Mouse (Mus musculus): ENCODE measurements around the gene Agrn. TPM values are rescaled to one million over a fixed set of nuclear protein-coding genes. Genes with fewer than 3 reads are reported as not detected.

The Agrn gene
- 87.2 and 100 TPM in 2 replicates for polyA plus RNA-seq (2015; fragmentation: Nextera tagmentation; extraction: Ambion mirVana)

- peak within 1 kb of the TSS; percentile 95 for H3K27ac ChIP-seq (replicated peaks)
- no peaks in the 10 kb centered on the region; the same call in 1 of the 2 replicates for H3K36me3 ChIP-seq
- ATAC-seq (ENCODE audit: low FRiP score): peak; percentile 84
- H3K9me3 ChIP-seq (replicated peaks): no peaks in the 10 kb centered on the region
- WGBS: 2% methylated on average over 18 of the region's 88 CpGs
- peak within 1 kb of the TSS; percentile 94 for H3K9ac ChIP-seq (replicated peaks)
- H3K4me1 ChIP-seq: peaks cover 47% of the 10 kb centered on the region
- H3K27me3 ChIP-seq (replicated peaks): no peaks in the 10 kb centered on the region; the same call in 1 of the 2 replicates
- peak within 1 kb of the TSS; percentile 81 for H3K4me3 ChIP-seq (replicated peaks)
- peak within 1 kb of the TSS; percentile 89 for H3K4me2 ChIP-seq
These were observed at the start of gene Agrn for GRCm38 (mm10) chr4:156197131-156197828. Gene Agrn (minus strand): TSS chr4:156197488.

- H3K4me3 ChIP-seq (replicated peaks): peak overlapping the region; percentile 73
- H3K9me3 ChIP-seq (replicated peaks): no peaks in the 10 kb centered on the region
- H3K4me1 ChIP-seq: peaks cover 23% of the 10 kb centered on the region
- peaks cover 56% of the 10 kb centered on the region for H3K36me3 ChIP-seq
- no peaks in the 10 kb centered on the region for H3K27me3 ChIP-seq (replicated peaks)
- ATAC-seq (ENCODE audit: low FRiP score): no peak
- WGBS: 24% methylated on average over 58 of the region's 60 CpGs
- H3K27ac ChIP-seq (replicated peaks): peak overlapping the region; percentile 94; the same call in 1 of the 2 replicates
- no peak overlapping the region for H3K9ac ChIP-seq (replicated peaks)
- peak overlapping the region; percentile 92 for H3K4me2 ChIP-seq
These were observed 39.6 kb upstream of the Agrn start for GRCm38 (mm10) chr4:156236651-156237447.

- H3K4me2 ChIP-seq: peak within 1 kb of the TSS; percentile 92
- WGBS: under 1% methylated on average over 81 of the region's 90 CpGs
- H3K27me3 ChIP-seq (replicated peaks): no peaks in the 10 kb centered on the region
- H3K27ac ChIP-seq (replicated peaks): peak within 1 kb of the TSS; percentile 94
- H3K9ac ChIP-seq (replicated peaks): peak within 1 kb of the TSS; percentile 75
- H3K4me1 ChIP-seq: peaks cover 23% of the 10 kb centered on the region
- H3K36me3 ChIP-seq: peaks cover 56% of the 10 kb centered on the region
- peak; percentile 88 for ATAC-seq (ENCODE audit: low FRiP score)
- no peaks in the 10 kb centered on the region for H3K9me3 ChIP-seq (replicated peaks)
- H3K4me3 ChIP-seq (replicated peaks): peak within 1 kb of the TSS; percentile 73
These were observed 38.7 kb upstream of the Agrn start, which contains the start of gene Noc2l for GRCm38 (mm10) chr4:156235808-156236533. Gene Noc2l (plus strand): TSS chr4:156236010.

- Histone ChIP-seq H3K4me3 (replicated peaks) (peak overlapping the region; percentile 73), H3K9ac (replicated peaks) (peak overlapping the region; percentile 60), H3K36me3 (peaks cover 56% of the 10 kb centered on the region), H3K27ac (replicated peaks) (peak overlapping the region; percentile 94), H3K27me3 (replicated peaks) (no peaks in the 10 kb centered on the region), H3K4me1 (peaks cover 23% of the 10 kb centered on the region), H3K9me3 (replicated peaks) (no peaks in the 10 kb centered on the region), H3K4me2 (peak overlapping the region; percentile 92)
- peak; percentile 42 for ATAC-seq (ENCODE audit: low FRiP score)
- WGBS: under 1% methylated on average over 15 of the region's 15 CpGs
These were observed 38.1 kb upstream of the Agrn start for GRCm38 (mm10) chr4:156235360-156235770.

- Histone ChIP-seq H3K9ac (replicated peaks) (peak within 1 kb of the TSS; percentile 75), H3K4me3 (replicated peaks) (peak within 1 kb of the TSS; percentile 73), H3K4me1 (peaks cover 23% of the 10 kb centered on the region), H3K4me2 (peak within 1 kb of the TSS; percentile 92), H3K36me3 (peaks cover 56% of the 10 kb centered on the region), H3K27me3 (replicated peaks) (no peaks in the 10 kb centered on the region), H3K9me3 (replicated peaks) (no peaks in the 10 kb centered on the region), H3K27ac (replicated peaks) (peak within 1 kb of the TSS; percentile 94)
- 0% methylated on average over 26 of the region's 48 CpGs for WGBS
- peak; percentile 48 for ATAC-seq (ENCODE audit: low FRiP score)
These were observed 37.5 kb upstream of the Agrn start, which contains the start of gene Plekhn1 for GRCm38 (mm10) chr4:156234701-156235213. Gene Plekhn1 (minus strand): TSS chr4:156234857.

GRCm38 (mm10) chr4:156234021-156234501, 36.8 kb upstream of the Agrn start:
- H3K4me2 ChIP-seq: peak overlapping the region; percentile 92
- peak overlapping the region; percentile 73 for H3K4me3 ChIP-seq (replicated peaks)
- peak; percentile 23; the same call in 1 of the 2 replicates for ATAC-seq (ENCODE audit: low FRiP score)
- 6% methylated on average over 17 of the region's 17 CpGs for WGBS
- peak overlapping the region; percentile 90 for H3K27ac ChIP-seq (replicated peaks)
- peaks cover 23% of the 10 kb centered on the region for H3K4me1 ChIP-seq
- H3K9ac ChIP-seq (replicated peaks): peak overlapping the region; percentile 75
- no peaks in the 10 kb centered on the region for H3K9me3 ChIP-seq (replicated peaks)
- no peaks in the 10 kb centered on the region for H3K27me3 ChIP-seq (replicated peaks)
- H3K36me3 ChIP-seq: peaks cover 56% of the 10 kb centered on the region

- ATAC-seq (ENCODE audit: low FRiP score): no peak
- Histone ChIP-seq H3K9me3 (replicated peaks) (no peaks in the 10 kb centered on the region), H3K4me2 (no peak overlapping the region), H3K4me3 (replicated peaks) (no peak overlapping the region), H3K36me3 (peaks cover 48% of the 10 kb centered on the region), H3K27ac (replicated peaks) (no peak overlapping the region), H3K9ac (replicated peaks) (no peak overlapping the region), H3K27me3 (replicated peaks) (no peaks in the 10 kb centered on the region), H3K4me1 (peaks cover 12% of the 10 kb centered on the region)
- 24% methylated on average over 12 of the region's 12 CpGs for WGBS
These were observed 31.2 kb upstream of the Agrn start for GRCm38 (mm10) chr4:156228393-156229024.

GRCm38 (mm10) chr4:156227752-156228392, 30.6 kb upstream of the Agrn start:
- no peak overlapping the region for H3K27ac ChIP-seq (replicated peaks)
- no peak for ATAC-seq (ENCODE audit: low FRiP score)
- peaks cover 45% of the 10 kb centered on the region for H3K36me3 ChIP-seq
- H3K9ac ChIP-seq (replicated peaks): no peak overlapping the region
- 39% methylated on average over 18 of the region's 18 CpGs for WGBS
- no peak overlapping the region for H3K4me2 ChIP-seq
- H3K27me3 ChIP-seq (replicated peaks): no peaks in the 10 kb centered on the region
- H3K9me3 ChIP-seq (replicated peaks): no peaks in the 10 kb centered on the region
- peaks cover 6% of the 10 kb centered on the region; the same call in 1 of the 2 replicates for H3K4me1 ChIP-seq
- H3K4me3 ChIP-seq (replicated peaks): no peak overlapping the region

GRCm38 (mm10) chr4:156224276-156224675, 27.0 kb upstream of the Agrn start:
- H3K4me2 ChIP-seq: no peak overlapping the region
- no peak for ATAC-seq (ENCODE audit: low FRiP score)
- H3K4me3 ChIP-seq (replicated peaks): no peak overlapping the region
- H3K27ac ChIP-seq (replicated peaks): no peak overlapping the region
- H3K36me3 ChIP-seq: peaks cover 25% of the 10 kb centered on the region
- H3K9me3 ChIP-seq (replicated peaks): no peaks in the 10 kb centered on the region
- H3K27me3 ChIP-seq (replicated peaks): no peaks in the 10 kb centered on the region
- peaks cover 6% of the 10 kb centered on the region; the same call in 1 of the 2 replicates for H3K4me1 ChIP-seq
- no peak overlapping the region for H3K9ac ChIP-seq (replicated peaks)
- WGBS: 90% methylated on average over 2 of the region's 2 CpGs

- Histone ChIP-seq H3K4me1 (no peaks in the 10 kb centered on the region), H3K36me3 (peaks cover 21% of the 10 kb centered on the region; the same call in 1 of the 2 replicates), H3K9ac (replicated peaks) (no peak overlapping the region), H3K4me2 (no peak overlapping the region), H3K27ac (replicated peaks) (no peak overlapping the region), H3K9me3 (replicated peaks) (no peaks in the 10 kb centered on the region), H3K27me3 (replicated peaks) (no peaks in the 10 kb centered on the region), H3K4me3 (replicated peaks) (no peak overlapping the region)
- no peak for ATAC-seq (ENCODE audit: low FRiP score)
- WGBS: 95% methylated on average over 11 of the region's 11 CpGs
These were observed 22.6 kb upstream of the Agrn start for GRCm38 (mm10) chr4:156219936-156220335.

All from neural tube, embryonic 15.5 days (tissue).